Mouse (Mus musculus): Measurements from ENCODE around the gene Gpr161. TPM values are rescaled to one million over a fixed set of nuclear protein-coding genes. Genes with fewer than 3 reads are reported as not detected.
A peak's percentile ranks its signal among the peaks of the same experiment; 100 is the strongest.

Gpr161 gene
- polyA plus RNA-seq, 1 experiment from 2014 or later: 0.87 TPM

DNA sequence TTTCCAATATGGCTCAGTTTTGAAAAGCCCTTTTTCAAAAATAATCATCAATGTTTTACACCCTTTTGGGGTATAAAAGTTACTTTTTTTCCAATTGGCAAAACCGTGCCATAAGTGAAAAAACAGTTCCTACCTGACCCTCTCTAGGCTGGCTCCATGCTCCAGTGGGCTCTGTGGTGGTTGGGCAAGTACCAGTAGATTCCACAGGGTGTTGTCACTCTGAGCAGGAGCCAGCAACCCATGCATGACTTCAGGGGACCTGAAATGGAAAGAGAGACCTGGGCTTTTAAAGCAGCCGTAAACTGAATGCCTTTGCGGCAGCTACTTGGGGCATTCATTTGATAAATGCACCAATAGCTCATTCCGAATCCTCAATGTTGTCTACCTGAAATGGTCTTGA is 75.4 kb downstream of the Gpr161 start:
- DNase-seq (ENCODE audit: low spot score) (peak; percentile 17), ATAC-seq (replicated peaks; ENCODE audit: low FRiP score, low read depth) (peak; percentile 91; the same call in 1 of the 2 replicates)
- 66% methylated on average over 4 of the region's 4 CpGs for WGBS
- TF ChIP-seq CTCF (IDR thresholded peaks at IDR 0.05; ENCODE audit: low read depth): no peak
- Histone ChIP-seq H3K27me3 (ENCODE audit: insufficient read depth, low read length) (no peaks in the 10 kb centered on the region), H3K9me3 (replicated peaks; ENCODE audit: low read length) (no peaks in the 10 kb centered on the region), H3K27ac (no peak overlapping the region), H3K9ac (ENCODE audit: low read depth, low read length) (no peak overlapping the region), H3K36me3 (ENCODE audit: insufficient read depth, low read length) (no peaks in the 10 kb centered on the region), H3K4me1 (replicated peaks; ENCODE audit: insufficient read depth, low read length) (no peaks in the 10 kb centered on the region), H3K4me2 (ENCODE audit: low read length) (no peak overlapping the region), H3K4me3 (replicated peaks; ENCODE audit: low read depth, low read length) (no peak overlapping the region)

DNA sequence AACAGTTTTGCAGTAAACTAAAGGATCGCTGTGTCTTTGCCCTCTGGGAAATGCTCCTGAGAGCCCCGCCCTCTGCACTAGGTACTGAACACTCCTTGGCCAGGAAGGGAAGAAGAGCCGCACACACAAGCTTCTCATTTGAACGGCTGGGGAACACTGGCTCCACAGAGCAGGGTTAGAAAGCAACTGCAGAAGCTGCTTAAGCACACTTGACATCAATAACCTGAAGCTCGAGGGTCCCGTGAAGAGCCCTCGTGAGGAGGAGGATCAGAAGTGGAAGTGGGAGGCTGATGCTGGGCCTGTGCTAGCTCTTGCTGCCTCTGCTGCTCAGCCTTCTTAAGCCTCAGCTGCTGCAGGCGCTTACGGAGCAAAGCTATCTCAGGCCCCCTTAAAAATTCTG is 78.2 kb downstream of the Gpr161 start:
- Histone ChIP-seq H3K36me3 (ENCODE audit: insufficient read depth, low read length) (no peaks in the 10 kb centered on the region), H3K9me3 (replicated peaks; ENCODE audit: low read length) (no peaks in the 10 kb centered on the region), H3K9ac (ENCODE audit: low read depth, low read length) (no peak overlapping the region), H3K4me3 (replicated peaks; ENCODE audit: low read depth, low read length) (no peak overlapping the region), H3K4me2 (ENCODE audit: low read length) (no peak overlapping the region), H3K4me1 (replicated peaks; ENCODE audit: insufficient read depth, low read length) (no peaks in the 10 kb centered on the region), H3K27ac (no peak overlapping the region), H3K27me3 (ENCODE audit: insufficient read depth, low read length) (no peaks in the 10 kb centered on the region)
- 59% methylated on average over 9 of the region's 9 CpGs for WGBS
- no peak for TF ChIP-seq CTCF (IDR thresholded peaks at IDR 0.05; ENCODE audit: low read depth)
- ATAC-seq (replicated peaks; ENCODE audit: low FRiP score, low read depth) (no peak), DNase-seq (ENCODE audit: low spot score) (no peak)

Other genes with a start within 250 kb of the Gpr161 start
- gene Tbx19, start 135.0 kb upstream of the Gpr161 start, polyA plus RNA-seq (2015; fragmentation: Nextera tagmentation; extraction: Ambion mirVana): not detected in 2 replicates
- 21.2 and 21.4 TPM in 2 replicates for gene Sft2d2, start 101.4 kb upstream of the Gpr161 start, polyA plus RNA-seq (2015; fragmentation: Nextera tagmentation; extraction: Ambion mirVana)
- gene Tiprl, start 58.8 kb upstream of the Gpr161 start, polyA plus RNA-seq (2015; fragmentation: Nextera tagmentation; extraction: Ambion mirVana): 100 and 103 TPM in 2 replicates
- gene Dcaf6, start 164.7 kb downstream of the Gpr161 start, polyA plus RNA-seq (2015; fragmentation: Nextera tagmentation; extraction: Ambion mirVana): 20.6 and 22.7 TPM in 2 replicates
- 750 and 780 TPM in 2 replicates for gene Mpc2, start 164.8 kb downstream of the Gpr161 start, polyA plus RNA-seq (2015; fragmentation: Nextera tagmentation; extraction: Ambion mirVana)
- gene Adcy10, start 189.4 kb downstream of the Gpr161 start, polyA plus RNA-seq (2015; fragmentation: Nextera tagmentation; extraction: Ambion mirVana): 0.23 TPM in 1 of 2 replicates, not detected in the other

All from kidney, postnatal 0 days (tissue).